Mouse (Mus musculus) CH12.LX (cell line): Measurements from ENCODE around the gene Npm1.

Experiments used
- BHLHE40 ChIP-seq: IDR thresholded peaks from 2 replicates; pipeline ENCODE4 v1.6.1; 2011; ENCODE audit warnings: mild to moderate bottlenecking, low read depth, low read length, improper control_type of control experiment
- CTCF ChIP-seq, 2 experiments: IDR thresholded peaks in 1 of 2; conservative IDR thresholded peaks in 1 of 2; 2 replicates each; pipeline ENCODE4 v1.5.1; 2011 to 2012; ENCODE audit warnings: low read depth in 2 of 2, low read length in 2 of 2, improper control_type of control experiment in 1 of 2, inconsistent platforms in 1 of 2, mild to moderate bottlenecking in 1 of 2, moderate library complexity in 1 of 2
- EP300 ChIP-seq: IDR thresholded peaks from 2 replicates; pipeline ENCODE4 v1.6.1; 2011; ENCODE audit warnings: low read length, improper control_type of control experiment
- ETS1 ChIP-seq: conservative IDR thresholded peaks from 2 replicates; pipeline ENCODE4 v1.6.1; 2012; ENCODE audit warnings: low read depth, mild to moderate bottlenecking, inconsistent platforms, low read length, improper control_type of control experiment, moderate library complexity
- HCFC1 ChIP-seq: IDR thresholded peaks from 2 replicates; pipeline ENCODE4 v1.6.1; 2012; ENCODE audit warnings: low read depth, mild to moderate bottlenecking, inconsistent platforms, low read length, improper control_type of control experiment
- JUN ChIP-seq: IDR thresholded peaks from 2 replicates; pipeline ENCODE4 v1.6.1; 2011; ENCODE audit warnings: low read depth, mild to moderate bottlenecking, low read length, improper control_type of control experiment, moderate library complexity; ENCODE audit not compliant: insufficient read depth
- MAFK ChIP-seq: IDR thresholded peaks from 2 replicates; pipeline ENCODE4 v1.6.1; 2011; ENCODE audit warnings: low read length, improper control_type of control experiment; ENCODE audit not compliant: insufficient replicate concordance
- MYC ChIP-seq: IDR thresholded peaks from 2 replicates; pipeline ENCODE4 v1.6.1; 2011; ENCODE audit warnings: low read depth, mild to moderate bottlenecking, improper control_type of control experiment, low read length
- NELFE ChIP-seq: IDR thresholded peaks from 2 replicates; pipeline ENCODE4 v1.6.1; 2011; ENCODE audit warnings: low read depth, low read length, improper control_type of control experiment
- POLR2A ChIP-seq: IDR thresholded peaks from 2 replicates; pipeline ENCODE4 v1.6.1; 2011; ENCODE audit warnings: low read depth, mild to moderate bottlenecking, improper control_type of control experiment, low read length
- RAD21 ChIP-seq: IDR thresholded peaks from 2 replicates; pipeline ENCODE4 v1.6.1; 2011; ENCODE audit warnings: low read depth, mild to moderate bottlenecking, low read length, improper control_type of control experiment, moderate library complexity
- USF1 ChIP-seq: IDR thresholded peaks from 2 replicates; pipeline ENCODE4 v1.6.1; 2014; ENCODE audit warnings: low read depth, mild to moderate bottlenecking, inconsistent platforms, low read length, improper control_type of control experiment
- ZKSCAN1 ChIP-seq: IDR thresholded peaks from 2 replicates; pipeline ENCODE4 v1.6.1; 2012; ENCODE audit warnings: low read depth, inconsistent platforms, low read length, improper control_type of control experiment, borderline replicate concordance

GRCm38 (mm10) chr11:33207411-33207810, 44.4 kb upstream of the Npm1 start:
- TF ChIP-seq CTCF (conservative IDR thresholded peaks at IDR 0.05 in 1 of 2, IDR thresholded peaks at IDR 0.05 in 1 of 2; ENCODE audit: low read depth in 2 of 2, low read length in 2 of 2) (no peak), EP300 (no peak), HCFC1 (no peak), POLR2A (no peak), MAFK (no peak), RAD21 (no peak), NELFE (no peak), ETS1 (no peak), USF1 (no peak), MYC (no peak), ZKSCAN1 (no peak), JUN (no peak), BHLHE40 (no peak)
